Mouse (Mus musculus) MEL (cell line): Measurements from ENCODE around the gene Surf2. TPM values are rescaled to one million over a fixed set of nuclear protein-coding genes. Genes with fewer than 3 reads are reported as not detected.

Experiments
- DNase-seq: peaks from one replicate; pipeline ENCODE4 v3.0.0; 2011; ENCODE audit warnings: low read depth, low spot score
- H3K27ac ChIP-seq: 2 replicates; pipeline ENCODE4 v1.5.1; 2012; ENCODE audit warnings: low read depth, mild to moderate bottlenecking, control low read depth, low read length, moderate library complexity; ENCODE audit not compliant: control insufficient read depth
- H3K27me3 ChIP-seq, 2 experiments: fragments of 150-350 bp in 1 of 2; sonication (generic) in 1 of 2; 2 replicates each; pipeline ENCODE4 v1.6.1; 2012; ENCODE audit warnings: low read length in 2 of 2, mild to moderate bottlenecking in 2 of 2, improper control_type of control experiment in 1 of 2, moderate library complexity in 1 of 2; ENCODE audit not compliant: insufficient read depth in 2 of 2, control insufficient read depth in 1 of 2
- H3K36me3 ChIP-seq, 2 experiments: 2 replicates each; pipeline ENCODE4 v1.6.1; 2012 to 2014; ENCODE audit warnings: low read length in 2 of 2, improper control_type of control experiment in 1 of 2, inconsistent platforms in 1 of 2, mild to moderate bottlenecking in 1 of 2; ENCODE audit not compliant: insufficient read depth in 2 of 2, control insufficient read depth in 1 of 2
- H3K4me1 ChIP-seq, 2 experiments: fragments of 150-350 bp in 1 of 2; sonication (generic) in 1 of 2; 2 replicates each; pipeline ENCODE4 v1.6.1; 2012; ENCODE audit warnings: low read length in 2 of 2, improper control_type of control experiment in 1 of 2, mild to moderate bottlenecking in 1 of 2; ENCODE audit not compliant: insufficient read depth in 2 of 2, control insufficient read depth in 1 of 2
- H3K4me3 ChIP-seq, 2 experiments: fragments of 150-350 bp in 1 of 2; sonication (generic) in 1 of 2; 2 replicates each; pipeline ENCODE4 v1.5.1; 2012; ENCODE audit warnings: low read depth in 2 of 2, low read length in 2 of 2, mild to moderate bottlenecking in 2 of 2, moderate library complexity in 2 of 2, control low read depth in 1 of 2, improper control_type of control experiment in 1 of 2; ENCODE audit not compliant: control insufficient read depth in 1 of 2, insufficient read depth in 1 of 2
- H3K79me2 ChIP-seq: 2 replicates; pipeline ENCODE4 v1.6.1; 2012; ENCODE audit warnings: mild to moderate bottlenecking, low read length, moderate library complexity; ENCODE audit not compliant: control insufficient read depth, poor library complexity, insufficient read depth
- H3K9ac ChIP-seq: 2 replicates; pipeline ENCODE4 v1.6.1; 2012; ENCODE audit warnings: low read depth, mild to moderate bottlenecking, control low read depth, low read length, moderate library complexity; ENCODE audit not compliant: control insufficient read depth, poor library complexity, severe bottlenecking
- H3K9me3 ChIP-seq: fragments of 150-350 bp; sonication (generic); replicated peaks from 2 replicates; pipeline ENCODE4 v1.6.1; 2012; ENCODE audit warnings: mild to moderate bottlenecking, low read length, improper control_type of control experiment, moderate library complexity; ENCODE audit not compliant: insufficient read depth
- ELF1 ChIP-seq: IDR thresholded peaks from 2 replicates; pipeline ENCODE4 v1.6.1; 2014; ENCODE audit warnings: low read depth, mild to moderate bottlenecking, inconsistent platforms, low read length, improper control_type of control experiment, moderate library complexity
- EP300 ChIP-seq, 2 experiments: IDR thresholded peaks; 2 replicates each; pipeline ENCODE4 v1.6.1; 2011; ENCODE audit warnings: improper control_type of control experiment in 2 of 2, low read length in 2 of 2, low read depth in 1 of 2, mild to moderate bottlenecking in 1 of 2
- GABPA ChIP-seq: IDR thresholded peaks from 2 replicates; pipeline ENCODE4 v1.6.1; 2012; ENCODE audit warnings: low read depth, mild to moderate bottlenecking, inconsistent platforms, low read length, improper control_type of control experiment, moderate library complexity
- MAFK ChIP-seq: IDR thresholded peaks from 2 replicates; pipeline ENCODE4 v1.6.1; 2011; ENCODE audit warnings: low read depth, mild to moderate bottlenecking, low read length, improper control_type of control experiment, borderline replicate concordance
- MAZ ChIP-seq: IDR thresholded peaks from 2 replicates; pipeline ENCODE4 v1.6.1; 2012; ENCODE audit warnings: low read depth, mild to moderate bottlenecking, inconsistent platforms, low read length, improper control_type of control experiment
- MEF2A ChIP-seq: IDR thresholded peaks from 2 replicates; pipeline ENCODE4 v1.6.1; 2014; ENCODE audit warnings: low read depth, mild to moderate bottlenecking, inconsistent platforms, low read length, improper control_type of control experiment; ENCODE audit not compliant: poor library complexity, insufficient replicate concordance, severe bottlenecking; ENCODE audit errors: extremely low read depth
- MXI1 ChIP-seq: IDR thresholded peaks from 2 replicates; pipeline ENCODE4 v1.6.1; 2011; ENCODE audit warnings: mild to moderate bottlenecking, low read depth, low read length, improper control_type of control experiment
- POLR2AphosphoS2 ChIP-seq: IDR thresholded peaks from 2 replicates; pipeline ENCODE4 v1.6.1; 2011; ENCODE audit warnings: low read length, improper control_type of control experiment
- POLR2AphosphoS5 ChIP-seq: IDR thresholded peaks from 2 replicates; pipeline ENCODE4 v1.6.1; 2012; ENCODE audit warnings: low read depth, borderline replicate concordance, mild to moderate bottlenecking, inconsistent platforms, low read length, moderate library complexity, mixed read lengths
- RAD21 ChIP-seq: IDR thresholded peaks from 2 replicates; pipeline ENCODE4 v1.6.1; 2011; ENCODE audit warnings: mild to moderate bottlenecking, low read depth, low read length, improper control_type of control experiment
- RCOR1 ChIP-seq: IDR thresholded peaks from 2 replicates; pipeline ENCODE4 v1.6.1; 2012; ENCODE audit warnings: low read depth, mild to moderate bottlenecking, inconsistent platforms, low read length, improper control_type of control experiment
- SMC3 ChIP-seq: IDR thresholded peaks from 2 replicates; pipeline ENCODE4 v1.6.1; 2011; ENCODE audit warnings: low read depth, low read length, improper control_type of control experiment
- TAL1 ChIP-seq: IDR thresholded peaks from 2 replicates; pipeline ENCODE4 v1.6.1; 2012; ENCODE audit warnings: mild to moderate bottlenecking, inconsistent platforms, low read length, moderate library complexity, mixed read lengths
- TBP ChIP-seq: IDR thresholded peaks from 2 replicates; pipeline ENCODE4 v1.8.0; 2011; ENCODE audit warnings: low read depth, low read length, improper control_type of control experiment
- TCF12 ChIP-seq: IDR thresholded peaks from 2 replicates; pipeline ENCODE4 v1.6.1; 2014; ENCODE audit warnings: low read depth, mild to moderate bottlenecking, inconsistent platforms, low read length, improper control_type of control experiment, moderate library complexity
- UBTF ChIP-seq: IDR thresholded peaks from 2 replicates; pipeline ENCODE4 v1.6.1; 2012; ENCODE audit warnings: low read depth, mild to moderate bottlenecking, inconsistent platforms, low read length, improper control_type of control experiment, moderate library complexity, borderline replicate concordance; ENCODE audit not compliant: insufficient read depth
- USF1 ChIP-seq: IDR thresholded peaks from 2 replicates; pipeline ENCODE4 v1.6.1; 2014; ENCODE audit warnings: low read depth, mild to moderate bottlenecking, inconsistent platforms, low read length, improper control_type of control experiment, moderate library complexity
- ZC3H11A ChIP-seq: IDR thresholded peaks from 2 replicates; pipeline ENCODE4 v1.6.1; 2012; ENCODE audit warnings: low read depth, mild to moderate bottlenecking, inconsistent platforms, low read length, improper control_type of control experiment
- ZKSCAN1 ChIP-seq: IDR thresholded peaks from 2 replicates; pipeline ENCODE4 v1.6.1; 2012; ENCODE audit warnings: low read depth, mild to moderate bottlenecking, inconsistent platforms, low read length, improper control_type of control experiment, moderate library complexity
- ZMIZ1 ChIP-seq: IDR thresholded peaks from 2 replicates; pipeline ENCODE4 v1.6.1; 2012; ENCODE audit warnings: low read depth, mild to moderate bottlenecking, inconsistent platforms, low read length, improper control_type of control experiment, moderate library complexity
- polyA plus RNA-seq, 2 experiments: library from polyadenylated mRNA; stranded (reverse) in 1 of 2; unstranded in 1 of 2; fragments of >175 nt in 1 of 2; fragments of >200 nt in 1 of 2; gene quantifications; 2 replicates each; pipeline versions ENCODE4 v1.2.1 to v1.2.4; 2012; ENCODE audit warnings: low replicate concordance in 2 of 2, low read depth in 1 of 2; ENCODE audit not compliant: insufficient read length in 2 of 2, insufficient read depth in 1 of 2, missing spikeins in 1 of 2
- total RNA-seq: library from RNA; depleted of rRNA; stranded (reverse); fragments of 300-350 nt; gene quantifications from 2 replicates; pipeline ENCODE4 v1.2.3, GENCODE M21; 2012

Gene Surf2
- total and polyA plus RNA-seq, 3 experiments, result 63.1 to 84.8 TPM; not detected in 1

- TF ChIP-seq USF1 (no peak), TAL1 (no peak), ZC3H11A (no peak), MAZ (no peak), EP300 (IDR thresholded peaks at IDR 0.05; ENCODE audit: low read depth in 1 of 2, low read length in 2 of 2) (no peak), TCF12 (no peak), MAFK (no peak), GABPA (no peak), RCOR1 (no peak), POLR2AphosphoS2 (no peak; the same call in 1 of the 2 replicates), RAD21 (no peak), ELF1 (no peak), SMC3 (no peak), POLR2AphosphoS5 (no peak), ZMIZ1 (no peak), ZKSCAN1 (no peak), MXI1 (no peak), UBTF (no peak), TBP (no peak), MEF2A (no peak)
- TF ChIP-seq, all 39 proteins: peak for 0
- no peaks in the 10 kb centered on the region for H3K79me2 ChIP-seq
Observed at GRCm38 (mm10) chr2:26952193-26952592, 36.0 kb downstream of the Surf2 start.

DNA sequence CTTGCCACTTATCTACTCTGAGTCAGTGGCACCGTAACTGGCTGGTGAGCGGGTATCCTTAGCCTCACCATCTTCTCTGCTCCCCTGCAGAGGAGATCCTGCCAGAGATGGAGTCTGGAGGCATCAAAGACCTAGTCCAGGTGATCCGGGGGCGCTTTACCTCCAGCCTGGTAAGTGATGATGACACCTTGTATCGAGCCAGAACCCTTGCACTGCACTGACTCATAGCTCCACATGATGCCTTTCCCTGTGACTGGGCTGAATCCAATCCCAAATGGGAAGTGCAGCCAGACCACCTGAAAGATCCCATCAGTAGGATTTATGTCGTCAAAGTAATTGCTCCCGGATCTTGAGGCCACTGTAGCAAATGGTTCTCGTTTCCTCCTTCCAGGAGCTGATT, 36.7 kb downstream of the Surf2 start:
- peaks cover 0 to 18% of the 10 kb centered on the region in 2 experiments; a peak in 2 of 4 replicates for H3K36me3 ChIP-seq
- no peak overlapping the region for H3K4me3 ChIP-seq
- no peaks in the 10 kb centered on the region for H3K27me3 ChIP-seq
- no peaks in the 10 kb centered on the region for H3K4me1 ChIP-seq
- no peaks in the 10 kb centered on the region for H3K79me2 ChIP-seq
- DNase-seq, result no peak
- H3K27ac ChIP-seq, result no peak overlapping the region
- no peak overlapping the region for H3K9ac ChIP-seq
- H3K9me3 ChIP-seq, result no peaks in the 10 kb centered on the region
- no peak for TF ChIP-seq USF1
- peak; percentile 3; the same call in 1 of the 2 replicates for TF ChIP-seq POLR2AphosphoS2
- TF ChIP-seq MAZ, result no peak
- TF ChIP-seq, all 39 proteins: peak for 1

More at GRCm38 (mm10) chr2:26952193-26952592, 36.0 kb downstream of the Surf2 start:
- Histone ChIP-seq H3K36me3 (peaks cover 0 to 12% of the 10 kb centered on the region in 2 experiments; a peak in 2 of 4 replicates), H3K4me1 (no peaks in the 10 kb centered on the region), H3K9me3 (no peaks in the 10 kb centered on the region), H3K9ac (no peak overlapping the region), H3K27ac (no peak overlapping the region), H3K27me3 (no peaks in the 10 kb centered on the region), H3K4me3 (no peak overlapping the region)
- DNase-seq, result no peak
